9 mouse cellular contexts compared by ENCODE assay signal in the genomic region with DNA sequence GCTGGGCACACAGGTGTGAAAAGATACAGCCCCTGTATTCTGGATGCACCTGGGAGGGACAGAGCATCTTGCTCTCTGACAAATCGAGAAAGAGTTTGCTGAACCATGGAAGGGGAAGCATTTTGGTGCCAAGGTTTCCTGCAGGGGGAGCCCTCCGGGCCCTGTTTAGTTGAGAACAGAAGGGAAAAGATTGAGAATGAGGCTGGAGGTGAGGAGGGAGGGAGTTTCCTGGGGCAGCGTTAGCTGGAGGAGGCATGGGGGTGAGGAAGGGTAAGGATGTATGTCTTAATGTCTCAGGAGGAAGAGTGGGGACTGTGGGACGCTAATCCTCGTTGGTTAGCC. TPM values are rescaled to one million over a fixed set of nuclear protein-coding genes. Genes with fewer than 3 reads are reported as not detected.
DNase-seq lines count a peak whose midpoint lies in the region; ATAC-seq lines count a peak whose summit lies in the region.
"Had no signal": no experiment of that assay in that cellular context is flagged by ENCODE, and none has a peak within 500 bp of the region (broad histone marks: within the 10 kb centered on the region; RNA-seq: fewer than 3 reads in every experiment).

No protein-coding gene starts in this region.

- H3K36me3 ChIP-seq in hindbrain, embryonic 14.5 days (replicated peaks; ENCODE audit: control insufficient read depth, insufficient read depth) = no peaks in the 10 kb centered on the region
- H3K36me3 ChIP-seq: liver, embryonic 15.5 days had no signal

- no peaks in the 10 kb centered on the region for H3K9me3 ChIP-seq in hindbrain, embryonic 14.5 days (ENCODE audit: control insufficient read depth, low read length)
- H3K9me3 ChIP-seq: liver, embryonic 15.5 days had no signal

- H3K27ac ChIP-seq in hindbrain, embryonic 14.5 days = no peak overlapping the region
- H3K27ac ChIP-seq: liver, embryonic 15.5 days had no signal

- 0 out of 2 replicates have a peak, but pooled peaks have one; percentile 2 for ATAC-seq in hindbrain, embryonic 14.5 days (ENCODE audit: low FRiP score)

- DNase-seq in testis, postnatal 10 days (ENCODE audit: low spot score) = peak; percentile 57
- no peak for DNase-seq in testis, postnatal 14 days (ENCODE audit: low spot score)
- DNase-seq in cerebellum, postnatal 36 days = peak; percentile 6
- DNase-seq in hindbrain, embryonic 14.5 days (ENCODE audit: low spot score) = peak; percentile 66
- peak; percentile 26 for DNase-seq in lung, postnatal 10 days
- peak; percentile 6 to 10 for DNase-seq in right cerebral cortex, postnatal 36 days (ENCODE audit: low spot score in 2 of 2)
- DNase-seq in gastrocnemius, postnatal 4 days (ENCODE audit: low spot score in 2 of 2) = no peak

- H3K27me3 ChIP-seq in hindbrain, embryonic 14.5 days (ENCODE audit: control insufficient read depth, insufficient read depth, low read length) = peaks cover 43% of the 10 kb centered on the region
- H3K27me3 ChIP-seq: liver, embryonic 15.5 days had no signal

- H3K4me3 ChIP-seq in hindbrain, embryonic 14.5 days (replicated peaks; ENCODE audit: low read length) = no peak overlapping the region
- H3K4me3 ChIP-seq: liver, embryonic 15.5 days had no signal

- peak overlapping the region; percentile 2; the same call in 1 of the 2 replicates for H3K4me2 ChIP-seq in hindbrain, embryonic 14.5 days (replicated peaks)
- H3K4me2 ChIP-seq: liver, embryonic 15.5 days had no signal

- 2% methylated on average over 5 of the region's 5 CpGs for WGBS in hindbrain, embryonic 14.5 days

- peak overlapping the region; percentile 32; the same call in 1 of the 2 replicates for H3K9ac ChIP-seq in hindbrain, embryonic 14.5 days
- H3K9ac ChIP-seq: liver, embryonic 15.5 days had no signal

- H3K4me1 ChIP-seq in hindbrain, embryonic 14.5 days (replicated peaks; ENCODE audit: control insufficient read depth, insufficient read depth, low read length) = peaks cover 17% of the 10 kb centered on the region
- H3K4me1 ChIP-seq: liver, embryonic 15.5 days had no signal

RNA-seq across cellular contexts. Expression of gene Bub3, which starts 38.4 kb away (rescaled TPM):
- polyA plus RNA-seq in hindbrain, embryonic 14.5 days (2014; fragmentation: Nextera tagmentation; extraction: Ambion mirVana) = 157 and 158 TPM in 2 replicates
- 10 to 100 TPM; 46.6 to 54.8 TPM for total RNA-seq in gastrocnemius, postnatal 4 days (2021)

RNA-seq across cellular contexts. Expression of gene Hmx2, which starts 49.9 kb away (rescaled TPM):
- polyA plus RNA-seq in hindbrain, embryonic 14.5 days (2014; fragmentation: Nextera tagmentation; extraction: Ambion mirVana) = 1.3 and 1.9 TPM in 2 replicates
- total RNA-seq in gastrocnemius, postnatal 4 days (2021) = not detected
- total RNA-seq: common myeloid progenitor, adult 5-6 weeks had no signal
- polyA plus RNA-seq: liver, embryonic 15.5 days had no signal

RNA-seq across cellular contexts. Expression of gene Hmx3, which starts 55.8 kb away (rescaled TPM):
- polyA plus RNA-seq in hindbrain, embryonic 14.5 days (2014; fragmentation: Nextera tagmentation; extraction: Ambion mirVana) = 1.5 and 1.8 TPM in 2 replicates
- not detected for total RNA-seq in gastrocnemius, postnatal 4 days (2021)
- total RNA-seq: common myeloid progenitor, adult 5-6 weeks had no signal
- polyA plus RNA-seq: liver, embryonic 15.5 days had no signal

Comparison
In these comparisons a context has a peak if more than half of its experiments do, and no peak if none do; other contexts are left out.
1. DNase-seq: peak in testis, postnatal 10 days (single experiment), cerebellum, postnatal 36 days (2 of 2), hindbrain, embryonic 14.5 days (single experiment), lung, postnatal 10 days (single experiment) and right cerebral cortex, postnatal 36 days (2 of 2); none in testis, postnatal 14 days (single experiment) and gastrocnemius, postnatal 4 days (0 of 2).